Mouse (Mus musculus): ENCODE measurements around the gene Hist1h2bm.
A peak's percentile ranks its signal among the peaks of the same experiment; 100 is the strongest.

Gene Hist1h2bm

DNA sequence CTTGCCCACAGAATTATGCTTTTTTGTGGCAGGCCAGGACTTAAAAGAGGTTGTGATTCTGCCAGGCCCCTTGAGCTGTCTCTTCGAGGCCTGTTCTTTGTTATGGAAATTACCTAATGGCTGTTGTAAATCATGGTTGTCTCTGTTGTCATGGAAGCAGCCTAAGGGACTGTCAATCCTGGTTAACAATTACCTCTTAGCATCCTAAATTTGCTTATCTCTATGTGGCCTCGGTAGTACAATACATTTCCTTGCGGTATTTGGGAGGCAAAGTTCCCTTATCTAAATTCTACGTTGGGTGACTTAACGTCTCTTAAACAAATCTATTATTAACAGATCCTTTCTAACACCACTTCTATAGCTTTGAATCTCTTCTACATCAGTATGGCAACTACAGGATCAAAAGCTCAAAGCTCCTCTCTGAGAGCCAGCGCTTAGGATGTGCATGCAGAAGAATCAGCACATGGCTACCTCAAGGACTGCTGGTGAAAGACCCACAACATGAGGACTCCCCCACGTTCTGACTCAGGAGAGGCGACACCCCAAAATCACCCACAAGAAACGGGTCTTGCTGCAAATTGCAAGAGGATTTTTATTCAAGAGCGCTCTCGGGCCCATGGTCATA lies 6.2 kb downstream of the Hist1h2bm start:
- no peak for DNase-seq (ENCODE audit: extremely low read depth, low read depth)

DNA sequence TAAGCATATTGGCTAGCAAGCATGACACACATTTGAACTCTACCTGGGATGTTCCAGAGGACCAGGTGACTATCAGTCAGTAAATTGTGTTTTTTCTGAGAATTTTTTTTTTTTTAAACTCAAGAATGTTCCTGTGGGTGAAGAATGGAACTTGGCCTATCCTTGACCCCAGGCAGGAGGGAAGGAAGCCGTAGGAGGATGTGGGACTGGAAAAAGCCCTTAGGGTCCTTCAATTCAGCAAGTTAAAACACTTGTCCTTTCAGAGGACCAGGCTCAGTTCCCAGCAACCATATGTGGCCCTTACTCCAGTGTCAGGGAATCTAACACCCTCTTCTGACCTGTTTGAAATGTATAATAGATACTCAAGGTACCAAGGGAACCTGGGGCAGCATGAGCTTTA lies 7.7 kb downstream of the Hist1h2bm start:
- no peak for DNase-seq (ENCODE audit: extremely low read depth, low read depth)

DNA sequence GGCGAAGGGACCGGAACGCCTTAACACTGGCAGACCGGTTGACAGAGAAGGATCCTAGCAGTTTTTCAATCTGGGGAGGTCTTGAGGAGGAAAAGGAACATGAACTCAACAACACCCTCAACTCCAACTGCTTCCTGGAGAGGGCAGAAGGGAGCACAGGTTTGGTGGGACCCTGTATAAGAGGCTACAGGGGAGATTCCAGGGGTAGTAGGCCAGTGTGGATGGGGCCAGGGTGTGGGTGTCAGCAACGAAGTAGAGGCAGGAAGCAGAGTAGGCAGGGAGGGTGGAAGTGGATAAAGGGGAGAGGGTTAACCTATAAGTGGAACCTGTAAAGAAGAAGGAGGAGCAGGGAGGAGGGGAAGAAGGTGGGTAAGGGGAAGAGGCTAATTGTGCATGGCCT lies 11.6 kb downstream of the Hist1h2bm start:
- no peak for DNase-seq (ENCODE audit: extremely low read depth, low read depth)

DNA sequence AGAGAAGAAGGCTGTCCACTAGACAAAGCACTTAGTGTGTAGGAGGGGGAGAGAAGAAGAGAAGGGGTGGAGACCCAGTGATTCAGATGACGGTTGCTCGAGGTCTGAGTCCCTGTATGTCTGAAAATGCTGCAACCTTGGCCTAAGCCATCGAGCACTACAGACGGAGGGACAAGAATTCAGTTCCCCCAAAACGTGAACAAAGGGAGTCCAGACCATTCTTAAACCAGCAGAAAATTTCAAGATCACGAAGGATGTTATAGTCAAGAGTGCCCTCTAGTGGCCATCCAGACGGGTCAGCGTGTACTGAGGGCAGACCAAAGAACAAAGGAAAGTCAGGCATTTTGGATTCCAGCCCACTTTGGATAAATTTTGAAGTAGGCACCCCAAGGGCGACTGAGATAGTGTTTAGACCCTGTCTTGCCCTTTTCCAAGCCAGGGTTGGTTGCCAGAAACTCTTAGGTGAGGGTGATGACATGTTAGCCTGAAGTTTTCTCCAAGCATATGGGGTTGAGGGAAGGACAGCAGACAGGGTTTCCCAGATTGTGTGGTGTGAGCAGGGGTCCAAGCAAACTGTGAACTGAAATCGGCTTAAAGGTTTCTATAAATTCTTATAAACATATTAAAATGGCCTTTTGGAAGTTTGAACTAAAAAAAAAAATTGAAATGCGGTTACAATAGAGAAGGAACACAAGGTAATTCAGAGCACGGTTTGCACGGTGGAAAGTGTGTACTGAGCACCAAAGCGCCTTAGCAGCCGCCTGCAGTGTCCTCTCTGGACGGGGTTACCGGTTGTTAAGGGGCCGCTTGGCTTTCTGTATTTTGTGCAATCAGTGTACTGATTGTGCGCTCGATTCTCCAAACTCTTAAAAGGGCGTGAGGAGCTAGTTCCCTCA lies 12.4 kb downstream of the Hist1h2bm start:
- peak; percentile 90 for DNase-seq (ENCODE audit: extremely low read depth, low read depth)

DNA sequence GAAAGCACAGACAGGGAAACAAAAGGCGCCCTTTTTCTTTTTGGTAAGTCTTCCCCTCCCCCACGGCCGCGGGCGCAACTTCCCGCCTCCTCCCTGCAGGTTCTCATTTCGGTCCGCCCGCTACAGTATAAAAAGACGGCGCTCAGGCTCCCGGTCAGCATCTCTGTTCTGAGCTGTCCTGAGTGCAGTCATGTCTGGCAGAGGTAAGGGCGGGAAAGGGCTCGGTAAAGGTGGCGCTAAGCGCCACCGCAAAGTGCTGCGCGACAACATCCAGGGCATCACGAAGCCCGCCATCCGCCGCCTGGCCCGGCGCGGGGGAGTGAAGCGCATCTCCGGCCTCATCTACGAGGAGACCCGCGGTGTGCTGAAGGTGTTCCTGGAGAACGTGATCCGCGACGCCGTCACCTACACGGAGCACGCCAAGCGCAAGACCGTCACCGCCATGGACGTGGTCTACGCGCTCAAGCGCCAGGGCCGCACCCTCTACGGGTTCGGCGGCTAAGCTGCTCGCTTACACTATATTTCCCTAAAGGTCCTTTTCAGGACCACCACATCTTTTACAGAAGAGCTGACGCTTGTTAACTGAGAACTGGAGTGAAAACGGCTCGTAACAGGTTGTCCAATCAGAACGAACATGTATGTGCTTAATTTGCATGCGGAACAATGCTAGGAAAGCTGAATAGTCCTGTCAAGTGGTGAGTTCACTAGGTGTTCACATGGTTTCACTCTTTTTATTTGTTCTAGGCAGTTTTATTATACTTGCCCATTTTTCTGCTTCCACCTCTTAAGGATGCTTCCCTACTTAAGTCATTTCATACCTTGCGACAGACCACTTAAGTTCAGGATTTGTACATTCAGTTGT lies 13.3 kb downstream of the Hist1h2bm start, which contains the start of gene Hist1h4j:
TSS of gene Hist1h4j (plus strand) at position 159 of the 862 bp plus-strand sequence.
- peak; percentile 93 for DNase-seq (ENCODE audit: extremely low read depth, low read depth)

DNA sequence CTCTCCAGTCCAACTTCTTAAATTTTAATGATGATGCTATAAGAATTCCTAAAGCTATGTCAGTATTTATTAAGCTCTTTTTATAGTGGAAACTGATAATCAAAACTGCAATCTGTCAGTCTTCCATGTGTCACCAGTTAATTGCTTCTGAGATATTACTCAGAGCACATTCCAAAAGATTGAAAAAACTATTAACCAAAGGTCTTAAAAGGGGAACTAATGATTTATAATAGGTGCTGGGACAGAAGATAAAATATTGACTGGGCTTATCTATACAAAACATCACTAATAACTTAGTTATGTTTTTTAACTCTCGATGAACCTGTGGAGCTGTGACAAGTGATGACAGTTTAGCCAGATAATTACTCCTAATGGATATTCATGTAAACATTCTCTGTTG lies 23.2 kb downstream of the Hist1h2bm start:
- no peak for DNase-seq (ENCODE audit: extremely low read depth, low read depth)

DNA sequence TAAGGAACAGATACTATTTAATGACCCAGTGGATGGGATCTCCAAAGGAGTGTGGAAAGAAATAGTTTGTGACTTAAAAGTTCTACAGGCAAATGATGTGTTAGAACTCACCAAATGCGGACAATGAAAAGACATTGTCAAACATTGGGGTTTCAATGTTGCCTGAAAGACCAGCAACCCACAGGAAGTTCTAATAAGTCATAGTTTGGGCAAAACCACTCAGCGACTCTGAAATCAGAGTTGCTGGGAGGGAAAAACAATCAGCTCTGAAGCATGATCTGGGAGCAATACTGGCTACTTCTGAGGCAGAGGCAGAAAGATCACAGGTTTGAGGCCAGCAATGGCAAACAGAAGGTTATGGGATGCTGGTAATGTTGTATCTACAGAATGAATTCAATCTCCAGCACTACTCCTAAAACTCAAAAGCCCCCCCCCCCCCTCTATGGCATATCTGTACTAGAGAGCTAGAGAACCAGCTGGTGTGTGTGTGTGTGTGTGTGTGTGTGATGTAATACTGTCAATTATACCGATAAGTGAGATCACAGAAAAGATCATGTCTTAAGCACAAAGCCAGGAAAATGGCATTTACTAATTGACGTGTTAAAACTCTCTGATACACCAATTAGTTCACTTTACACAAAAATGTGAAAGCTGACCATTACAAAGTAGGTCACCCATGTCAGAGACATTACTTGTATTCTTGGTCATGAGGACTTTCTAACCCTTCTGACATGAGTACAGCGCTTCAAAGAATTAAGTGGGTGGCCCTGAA lies 27.7 kb downstream of the Hist1h2bm start:
- DNase-seq (ENCODE audit: extremely low read depth, low read depth): peak; percentile 68

DNA sequence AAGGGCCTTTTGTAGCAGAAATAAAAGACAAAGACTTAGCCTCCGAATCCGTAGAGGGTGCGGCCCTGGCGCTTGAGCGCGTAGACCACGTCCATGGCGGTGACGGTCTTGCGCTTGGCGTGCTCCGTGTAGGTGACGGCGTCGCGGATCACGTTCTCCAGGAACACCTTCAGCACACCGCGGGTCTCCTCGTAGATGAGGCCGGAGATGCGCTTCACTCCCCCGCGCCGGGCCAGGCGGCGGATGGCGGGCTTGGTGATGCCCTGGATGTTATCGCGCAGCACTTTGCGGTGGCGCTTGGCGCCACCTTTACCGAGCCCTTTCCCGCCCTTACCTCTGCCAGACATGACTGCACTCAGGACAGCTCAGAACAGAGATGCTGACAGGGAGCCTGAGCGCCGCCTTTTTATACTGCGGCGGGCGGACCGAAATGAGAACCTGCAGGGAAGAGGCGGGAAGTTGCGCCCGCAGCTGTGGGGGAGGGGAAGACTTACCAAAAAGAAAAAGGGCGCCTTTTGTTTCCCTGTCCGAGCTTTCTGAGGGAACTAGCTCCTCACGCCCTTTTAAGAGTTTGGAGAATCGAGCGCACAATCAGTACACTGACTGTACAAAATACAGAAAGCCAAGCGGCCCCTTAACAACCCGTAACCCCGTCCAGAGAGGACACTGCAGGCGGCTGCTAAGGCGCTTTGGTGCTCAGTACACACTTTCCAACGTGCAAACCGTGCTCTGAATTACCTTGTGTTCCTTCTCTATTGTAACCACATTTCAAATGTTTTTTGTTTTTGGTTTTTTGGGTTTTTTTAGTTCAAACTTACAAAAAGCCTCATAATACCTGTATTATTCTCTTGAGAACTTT lies 28.5 kb downstream of the Hist1h2bm start, which contains the start of gene Hist1h4k:
TSS of gene Hist1h4k (minus strand) at position 347 of the 859 bp plus-strand sequence.
- DNase-seq (ENCODE audit: extremely low read depth, low read depth): peak; percentile 75

DNA sequence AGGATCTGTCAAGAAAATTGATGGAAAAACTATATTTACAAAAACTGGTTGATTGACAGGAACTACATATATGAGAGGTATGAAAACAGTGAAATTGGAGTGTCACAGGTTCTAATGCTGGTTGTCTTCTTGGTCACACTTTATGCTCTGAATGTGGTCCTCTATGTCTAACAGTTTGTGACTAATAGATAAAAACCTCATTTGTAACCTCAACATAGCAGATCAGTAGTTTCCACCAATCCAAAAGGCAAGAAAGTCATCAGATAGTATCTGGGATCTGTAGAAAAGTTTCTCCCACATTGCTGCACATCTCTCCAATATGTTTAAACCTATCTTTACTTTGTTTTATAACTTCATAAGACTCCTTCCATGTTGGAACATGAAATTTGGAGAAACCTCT lies 29.6 kb downstream of the Hist1h2bm start:
- peak; percentile 50 for DNase-seq (ENCODE audit: extremely low read depth, low read depth)

DNA sequence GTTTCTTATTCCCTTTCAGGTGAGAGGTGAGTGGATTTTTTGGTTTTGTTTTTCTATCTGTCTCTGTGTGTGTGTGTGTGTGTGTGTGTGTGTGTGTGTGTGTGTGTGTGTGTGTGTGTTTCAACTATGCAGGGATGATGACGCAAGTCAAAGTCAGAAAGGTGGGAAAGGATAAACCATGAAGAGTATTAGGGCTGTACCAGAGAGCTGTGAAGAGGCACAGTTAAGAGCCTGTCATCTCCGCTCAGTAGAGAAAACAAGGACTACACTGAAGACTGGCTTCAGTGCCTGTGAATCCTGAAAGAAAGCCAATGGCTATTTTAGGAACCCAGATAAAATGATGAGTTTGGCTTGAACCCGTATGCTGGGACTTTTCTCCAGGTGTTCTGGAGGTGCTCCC lies 30.0 kb downstream of the Hist1h2bm start:
- DNase-seq (ENCODE audit: extremely low read depth, low read depth): peak; percentile 53

DNA sequence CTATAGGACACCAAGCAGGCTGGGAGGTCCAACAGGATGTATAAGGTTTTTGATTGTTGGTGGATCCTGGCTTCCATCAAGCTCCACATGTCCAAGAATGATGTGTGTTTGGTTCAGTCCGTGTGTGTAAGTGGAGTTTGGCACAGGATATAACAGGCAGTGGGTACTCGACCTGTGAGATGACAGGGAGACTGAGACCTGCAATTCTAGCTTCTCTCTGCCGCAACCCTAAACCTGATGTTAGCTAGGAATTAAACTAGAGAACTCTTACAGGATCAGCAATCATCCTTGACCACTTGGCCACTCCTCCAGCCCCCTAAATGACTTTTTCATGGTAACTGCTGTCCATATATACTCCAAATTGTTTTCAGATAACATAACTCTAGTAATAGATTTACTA lies 30.5 kb downstream of the Hist1h2bm start:
- DNase-seq (ENCODE audit: extremely low read depth, low read depth): peak; percentile 49

DNA sequence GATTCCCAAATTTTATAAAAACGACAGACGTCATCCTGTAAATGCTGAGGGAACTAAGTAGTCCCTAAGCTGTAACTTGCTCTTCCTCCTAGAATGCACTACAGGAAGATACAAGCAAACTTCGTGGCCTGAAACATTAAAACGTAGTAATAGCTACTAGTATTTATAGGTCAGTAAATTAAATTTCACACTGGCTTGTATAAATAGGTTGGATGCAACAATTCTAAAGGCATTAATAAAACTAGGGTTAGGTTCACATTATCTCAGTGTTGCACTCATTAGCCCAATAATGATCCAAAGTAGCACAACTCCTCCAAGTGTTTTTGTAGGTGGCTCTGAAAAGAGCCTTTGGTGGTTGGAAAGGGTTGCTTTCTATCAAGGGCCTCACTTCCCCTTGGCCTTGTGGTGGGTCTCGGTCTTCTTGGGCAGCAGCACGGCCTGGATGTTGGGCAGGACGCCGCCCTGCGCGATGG lies 31.2 kb downstream of the Hist1h2bm start:
- peak; percentile 70 for DNase-seq (ENCODE audit: extremely low read depth, low read depth)

DNA sequence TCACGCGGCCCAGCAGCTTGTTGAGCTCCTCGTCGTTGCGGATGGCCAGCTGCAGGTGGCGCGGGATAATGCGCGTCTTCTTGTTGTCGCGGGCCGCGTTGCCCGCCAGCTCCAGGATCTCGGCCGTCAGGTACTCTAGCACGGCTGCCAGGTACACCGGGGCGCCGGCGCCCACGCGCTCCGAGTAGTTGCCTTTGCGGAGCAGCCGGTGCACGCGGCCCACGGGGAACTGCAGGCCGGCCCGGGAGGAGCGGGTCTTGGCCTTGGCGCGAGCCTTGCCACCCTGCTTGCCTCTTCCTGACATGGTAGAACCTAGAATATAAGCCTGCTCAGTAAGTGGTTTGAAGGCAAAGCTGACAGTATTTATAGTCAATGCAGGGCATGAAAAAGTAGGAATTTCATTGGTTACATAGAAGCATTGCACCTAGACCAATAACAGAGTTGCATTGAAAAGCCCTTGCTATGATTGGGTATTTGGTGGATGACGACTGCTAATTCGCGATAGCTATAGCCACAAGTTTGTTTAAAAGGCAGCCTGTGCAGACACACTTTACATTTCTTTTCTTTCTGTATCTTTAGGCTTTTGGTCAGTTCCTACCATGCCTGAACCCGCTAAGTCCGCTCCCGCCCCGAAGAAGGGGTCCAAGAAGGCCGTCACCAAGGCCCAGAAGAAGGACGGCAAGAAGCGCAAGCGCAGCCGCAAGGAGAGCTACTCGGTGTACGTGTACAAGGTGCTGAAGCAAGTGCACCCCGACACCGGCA lies 31.9 kb downstream of the Hist1h2bm start, which contains the start of the genes Hist1h2ak and Hist1h2bn:
TSS of gene Hist1h2ak (minus strand) at position 304 of the 762 bp plus-strand sequence.
TSS of gene Hist1h2bn (plus strand) at position 600 of the 762 bp plus-strand sequence.
- peak; percentile 99 for DNase-seq (ENCODE audit: extremely low read depth, low read depth)

DNA sequence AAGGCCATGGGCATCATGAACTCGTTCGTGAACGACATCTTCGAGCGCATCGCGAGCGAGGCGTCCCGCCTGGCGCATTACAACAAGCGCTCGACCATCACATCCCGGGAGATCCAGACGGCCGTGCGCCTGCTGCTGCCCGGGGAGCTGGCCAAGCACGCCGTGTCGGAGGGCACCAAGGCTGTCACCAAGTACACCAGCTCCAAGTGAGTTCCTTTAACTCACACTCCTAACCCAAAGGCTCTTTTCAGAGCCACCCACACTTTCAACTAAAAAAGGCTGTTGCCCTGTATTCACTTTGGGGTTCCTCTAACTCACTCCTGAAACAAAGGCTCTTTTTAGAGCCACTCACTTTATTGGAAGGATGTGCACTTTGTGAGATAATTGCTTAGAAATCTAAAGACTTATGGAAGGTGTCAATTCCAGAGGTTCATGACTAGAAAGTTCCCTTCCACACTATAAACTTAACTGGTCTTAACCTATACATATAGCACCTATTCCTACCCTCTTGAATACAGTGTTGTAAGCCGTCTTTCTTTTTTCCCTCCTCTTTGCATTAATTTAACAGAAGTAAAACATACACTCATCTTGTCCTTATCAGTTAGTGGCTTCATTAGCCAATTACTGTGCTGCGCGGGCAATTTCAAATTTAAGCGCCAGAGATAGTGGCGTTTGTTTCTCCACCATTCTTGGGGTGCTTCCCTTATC lies 32.6 kb downstream of the Hist1h2bm start:
- peak; percentile 90 for DNase-seq (ENCODE audit: extremely low read depth, low read depth)

DNA sequence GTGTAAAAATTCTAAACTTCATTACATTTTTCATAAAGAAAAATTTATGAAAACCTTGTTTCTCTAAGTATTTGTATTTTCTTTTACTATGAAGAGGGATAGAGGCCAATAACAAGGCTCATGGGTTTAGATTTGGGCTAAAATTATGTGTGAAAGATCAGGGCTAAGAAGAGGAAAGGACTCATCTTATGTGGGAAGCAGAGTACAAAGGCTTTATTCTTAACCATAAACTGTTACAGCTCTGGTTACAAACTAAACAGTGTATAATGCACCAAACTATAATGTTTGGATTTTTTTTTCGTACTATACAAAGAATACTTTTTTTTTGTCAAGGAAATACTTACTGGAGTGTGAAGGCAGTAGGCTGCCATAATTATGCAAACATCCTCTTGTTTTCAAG lies 33.9 kb downstream of the Hist1h2bm start:
- DNase-seq (ENCODE audit: extremely low read depth, low read depth): no peak
